Mouse (Mus musculus) brain, embryonic 14.5 days (tissue): ENCODE measurements at regions not wholly inside any gene's neighbourhood (a gene's known extent, or its start where the extent isn't known, plus 50 kb on each side); places are given as distances from the start of the nearest gene placed in this dataset.

ENCODE experiments used
- CTCF ChIP-seq: fragments of 200-500 bp; IDR thresholded peaks from 2 replicates; pipeline ENCODE4 v1.5.1; 2012; ENCODE audit warnings: inconsistent platforms, mild to moderate bottlenecking, moderate library complexity, borderline replicate concordance; ENCODE audit not compliant: insufficient read depth, insufficient read length; ENCODE audit errors: extremely low read depth
- POLR2A ChIP-seq: fragments of 200-500 bp; IDR thresholded peaks from 2 replicates; pipeline ENCODE4 v1.6.1; 2012; ENCODE audit warnings: mild to moderate bottlenecking, inconsistent platforms, borderline replicate concordance; ENCODE audit not compliant: poor library complexity, insufficient read depth, insufficient read length, severe bottlenecking; ENCODE audit errors: extremely low read depth

DNA sequence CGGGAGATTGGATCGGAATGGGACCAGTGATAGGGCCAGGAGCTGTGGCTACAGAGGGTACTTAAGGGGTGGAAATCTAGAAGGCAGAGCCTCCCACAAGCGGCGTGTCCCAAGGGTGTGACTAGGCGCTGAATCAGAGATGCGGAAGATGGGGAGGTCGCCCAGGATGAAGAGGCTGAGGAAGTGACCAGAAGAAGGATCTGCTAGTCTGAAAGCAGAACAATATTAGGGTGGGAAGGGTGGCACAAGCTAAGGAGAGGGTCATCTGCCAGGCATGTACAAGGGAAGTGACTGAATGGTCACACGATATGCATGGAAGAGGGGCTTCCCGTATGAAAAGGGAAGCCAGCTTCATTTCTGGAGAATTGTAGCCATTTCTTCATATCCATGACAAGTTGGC is 99.4 kb upstream of the Rreb1 start:
- TF ChIP-seq POLR2A (no peak), CTCF (no peak)
